Mouse (Mus musculus) midbrain, embryonic 10.5 days (tissue): ENCODE data around the gene Peli2. TPM values are rescaled to one million over a fixed set of nuclear protein-coding genes. Genes with fewer than 3 reads are reported as not detected.
"Not testable (repeated sequence)": the region's sequence is repeated elsewhere in the genome, so short reads cannot be mapped to it uniquely, and the experiment has no call there.

Experiments
- DNase-seq: peaks from one replicate; pipeline ENCODE4 v3.0.0-alpha.2; 2017; ENCODE audit warnings: low spot score
- H3K27ac ChIP-seq: fragments of 300-500 bp; sonication (generic); replicated peaks from 2 replicates; pipeline ENCODE4 v1.5.1; 2016; ENCODE audit warnings: mild to moderate bottlenecking
- H3K27me3 ChIP-seq: fragments of 300-500 bp; sonication (generic); 2 replicates; pipeline ENCODE4 v1.6.1; 2016; ENCODE audit warnings: low read depth, mild to moderate bottlenecking; ENCODE audit not compliant: poor library complexity, severe bottlenecking
- H3K36me3 ChIP-seq: fragments of 300-500 bp; sonication (generic); 2 replicates; pipeline ENCODE4 v1.6.1; 2016; ENCODE audit warnings: mild to moderate bottlenecking, moderate library complexity
- H3K4me1 ChIP-seq: fragments of 300-500 bp; sonication (generic); 2 replicates; pipeline ENCODE4 v1.6.1; 2016
- H3K4me3 ChIP-seq: fragments of 300-500 bp; sonication (generic); 2 replicates; pipeline ENCODE4 v1.5.1; 2016; ENCODE audit warnings: mild to moderate bottlenecking, moderate library complexity
- H3K9me3 ChIP-seq: fragments of 300-500 bp; sonication (generic); replicated peaks from 2 replicates; pipeline ENCODE4 v1.6.1; 2016; ENCODE audit warnings: mild to moderate bottlenecking
- WGBS: fragments of 180-500 bp; shearing (Covaris S2); methylation state at CpG from one replicate; pipeline ENCODE4 v1.1.7; 2016; 5-methylcytosine and 5-hydroxymethylcytosine counted together
- polyA plus RNA-seq: library from polyadenylated mRNA; unstranded; fragments of >200 nt; fragmentation: Nextera tagmentation; extraction: Ambion mirVana; gene quantifications from 2 replicates; pipeline ENCODE4 v1.2.1, GENCODE M21; 2016

Gene Peli2
- 11.9 and 12.6 TPM in 2 replicates for polyA plus RNA-seq

DNA sequence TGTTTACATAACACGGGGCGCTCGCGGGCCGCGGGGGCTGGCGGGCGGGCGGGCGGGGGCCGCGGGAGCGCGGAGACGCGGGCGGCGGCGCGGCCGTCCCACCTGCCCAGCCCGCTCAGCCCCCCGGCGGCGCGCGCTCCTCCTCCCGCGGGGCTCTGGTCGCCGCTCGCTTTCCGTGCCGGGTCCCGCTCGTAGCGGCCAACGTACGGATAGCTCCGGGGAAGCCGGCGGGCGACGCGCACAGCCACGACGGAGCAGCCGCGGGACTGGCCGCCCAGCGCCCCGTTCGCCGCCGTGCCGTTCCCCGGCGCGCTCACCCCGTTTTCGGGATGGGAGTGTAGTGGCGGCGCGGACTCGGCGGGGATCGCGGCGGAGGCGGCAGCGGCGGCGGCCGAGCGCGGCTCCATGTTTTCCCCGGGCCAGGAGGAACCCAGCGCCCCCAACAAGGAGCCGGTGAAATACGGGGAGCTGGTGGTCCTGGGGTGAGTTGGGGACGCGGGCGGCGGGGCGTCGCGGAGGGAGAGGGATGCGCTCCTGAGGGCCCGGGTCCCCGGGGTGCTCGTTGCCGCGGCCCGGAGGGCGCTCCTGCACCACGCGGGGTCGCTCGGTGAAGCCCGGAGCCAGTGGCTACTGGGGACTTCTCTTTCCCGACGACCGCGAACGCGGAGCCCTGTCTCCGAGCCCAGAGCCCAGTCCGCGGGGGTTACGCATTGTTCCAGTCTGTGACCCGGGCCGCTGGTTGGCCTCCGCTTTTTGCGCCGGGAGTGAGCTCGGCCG, at the start of gene Peli2:
TSS of gene Peli2 (plus strand) at position 72 of the 777 bp plus-strand sequence.
- Histone ChIP-seq H3K36me3 (no peaks in the 10 kb centered on the region), H3K4me3 (peak within 1 kb of the TSS; percentile 94), H3K27me3 (0 out of 2 replicates have a peak, but pooled peaks cover 4% of the 10 kb centered on the region), H3K27ac (peak within 1 kb of the TSS; percentile 98), H3K4me1 (peaks cover 69% of the 10 kb centered on the region), H3K9me3 (no peaks in the 10 kb centered on the region)
- WGBS, result 2% methylated on average over 105 of the region's 117 CpGs
- DNase-seq, result peak; percentile 83

DNA sequence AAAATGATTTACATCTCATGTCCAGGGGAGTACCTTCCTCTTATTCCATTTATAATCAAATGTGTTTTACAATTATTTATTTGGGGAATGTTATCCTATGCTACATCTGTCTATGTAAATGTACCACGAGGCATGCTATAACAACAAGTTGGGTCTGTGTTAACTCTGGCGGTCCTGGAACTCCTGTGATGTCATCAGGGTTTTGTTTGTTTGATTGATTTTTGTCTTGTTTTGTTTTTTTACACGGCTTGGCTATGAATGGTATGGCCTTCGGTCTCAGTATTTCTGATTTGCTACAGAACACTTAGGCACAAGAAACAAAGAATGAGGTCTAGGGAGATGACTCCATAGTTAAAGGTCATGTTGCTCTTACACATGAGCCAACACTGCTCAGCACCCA, 48.5 kb upstream of the Peli2 start:
- H3K27me3 ChIP-seq, result no peaks in the 10 kb centered on the region
- peak overlapping the region; percentile 92; the same call in 1 of the 2 replicates for H3K27ac ChIP-seq
- H3K4me1 ChIP-seq, result peaks cover 27% of the 10 kb centered on the region
- WGBS, result 86% methylated on average over 4 of the region's 4 CpGs
- no peaks in the 10 kb centered on the region for H3K9me3 ChIP-seq
- no peaks in the 10 kb centered on the region for H3K36me3 ChIP-seq
- DNase-seq, result no peak
- H3K4me3 ChIP-seq, result no peak overlapping the region

DNA sequence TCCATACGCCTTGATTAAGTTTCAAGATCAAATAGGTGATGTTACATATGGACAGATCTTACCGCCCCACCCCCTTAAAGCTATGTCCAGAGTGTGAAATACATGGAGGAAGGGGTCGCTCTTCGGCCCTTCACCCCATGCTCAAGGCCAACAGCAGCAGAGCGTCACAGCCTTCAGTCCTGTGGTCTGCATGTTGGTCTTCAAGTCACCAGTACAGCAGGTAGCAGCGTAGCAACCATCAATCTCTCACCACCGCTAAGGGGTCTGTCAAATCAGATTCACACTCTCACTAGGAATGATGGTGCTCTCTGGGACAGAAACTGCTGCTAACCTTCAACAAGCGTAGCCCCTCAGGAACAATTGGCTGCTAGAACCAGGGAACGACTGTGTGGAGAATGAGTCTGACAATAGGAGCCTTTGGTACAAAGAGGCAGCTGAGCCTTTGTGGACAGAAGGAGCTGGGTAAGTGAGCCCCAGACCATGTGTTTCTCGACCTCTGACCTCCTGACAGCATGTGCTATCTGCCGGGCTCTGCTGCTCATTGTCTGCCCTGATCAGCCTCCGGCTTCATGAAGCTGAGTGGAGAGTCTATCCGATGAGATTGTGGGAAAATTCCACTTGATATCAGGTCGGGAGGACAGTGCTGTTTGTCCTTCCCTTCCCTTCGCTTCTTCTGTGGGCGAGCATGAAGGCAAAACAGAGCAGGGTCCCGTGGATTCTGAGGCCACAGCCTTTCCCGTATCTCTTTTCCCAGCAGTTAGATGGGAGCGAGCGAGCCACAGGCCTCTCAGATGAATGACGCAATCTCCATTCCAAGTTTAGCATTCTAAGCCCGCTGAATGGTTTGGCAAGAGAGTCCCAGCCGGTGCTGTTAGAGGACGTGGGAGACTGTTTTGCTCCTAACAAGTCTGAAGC, 47.1 kb upstream of the Peli2 start:
- DNase-seq, result peak; percentile 91
- Histone ChIP-seq H3K27ac (peak overlapping the region; percentile 92), H3K27me3 (no peaks in the 10 kb centered on the region), H3K36me3 (no peaks in the 10 kb centered on the region), H3K4me3 (no peak overlapping the region; the same call in 1 of the 2 replicates), H3K9me3 (no peaks in the 10 kb centered on the region), H3K4me1 (peaks cover 27% of the 10 kb centered on the region)
- 32% methylated on average over 24 of the region's 24 CpGs for WGBS

DNA sequence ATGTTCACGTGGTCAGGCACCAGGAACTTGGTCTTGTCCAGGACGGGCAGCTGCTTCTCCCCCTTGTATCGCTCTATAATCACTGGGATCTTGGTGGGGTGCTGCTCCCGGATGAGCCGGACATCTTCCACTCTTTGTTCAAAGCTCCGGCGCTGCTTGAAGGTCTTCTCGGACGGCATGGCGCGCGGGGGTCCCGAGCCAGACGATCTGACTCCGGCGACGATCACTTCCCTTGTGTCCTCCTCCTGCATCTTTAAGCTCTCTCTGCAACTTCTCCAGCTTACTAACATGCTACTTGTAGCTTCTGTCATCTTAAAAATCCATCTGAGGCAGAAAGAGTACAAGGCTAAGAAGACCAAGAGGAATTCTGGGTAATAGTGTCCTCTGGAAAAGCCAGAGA, 41.0 kb upstream of the Peli2 start:
- not testable (repeated sequence) for H3K27ac ChIP-seq, H3K36me3 ChIP-seq, DNase-seq, H3K4me3 ChIP-seq, H3K27me3 ChIP-seq, H3K9me3 ChIP-seq
- 95% methylated on average over 17 of the region's 17 CpGs for WGBS
- H3K4me1 ChIP-seq, result peaks cover 14% of the 10 kb centered on the region

GRCm38 (mm10) chr14:48083836-48084812, 36.5 kb upstream of the Peli2 start:
- Histone ChIP-seq H3K9me3 (no peaks in the 10 kb centered on the region), H3K36me3 (no peaks in the 10 kb centered on the region), H3K4me1 (peaks cover 19% of the 10 kb centered on the region), H3K27me3 (no peaks in the 10 kb centered on the region), H3K27ac (0 out of 2 replicates have a peak overlapping the region, but pooled peaks have one; percentile 6), H3K4me3 (no peak overlapping the region)
- peak; percentile 16 for DNase-seq
- WGBS, result 39% methylated on average over 14 of the region's 14 CpGs

- 68% methylated on average over 7 of the region's 7 CpGs for WGBS
- DNase-seq, result no peak
- no peaks in the 10 kb centered on the region for H3K9me3 ChIP-seq
- no peaks in the 10 kb centered on the region for H3K36me3 ChIP-seq
- H3K27ac ChIP-seq, result 0 out of 2 replicates have a peak overlapping the region, but pooled peaks have one; percentile 1
- H3K4me1 ChIP-seq, result peaks cover 22% of the 10 kb centered on the region
- no peaks in the 10 kb centered on the region for H3K27me3 ChIP-seq
- H3K4me3 ChIP-seq, result no peak overlapping the region
Observed at GRCm38 (mm10) chr14:48086682-48087297, 33.8 kb upstream of the Peli2 start.

DNA sequence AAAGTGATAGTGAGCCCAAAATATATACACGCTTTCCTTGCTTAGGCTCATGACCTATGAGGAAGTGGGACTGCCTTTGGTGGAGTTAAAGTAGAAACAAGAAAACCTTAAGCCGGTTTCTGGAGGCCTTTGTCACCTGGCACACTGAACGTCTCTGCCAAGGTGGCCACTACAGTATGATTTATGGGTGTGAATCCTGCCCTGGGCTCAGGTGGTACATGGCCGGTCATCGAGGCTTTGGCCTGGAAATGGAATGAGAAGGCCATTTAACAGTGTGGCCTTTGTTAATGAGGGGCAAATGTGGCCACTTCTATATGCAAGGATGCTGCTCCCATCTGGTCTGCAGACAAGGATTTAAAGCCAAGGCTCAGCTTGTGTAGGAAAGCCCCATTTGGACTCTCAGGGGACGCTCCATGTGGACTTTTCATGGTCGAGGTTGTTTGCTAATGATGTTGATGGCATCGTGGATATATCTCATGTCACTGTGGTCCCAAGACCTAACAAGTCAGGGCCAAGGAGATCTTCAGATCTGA, 33.3 kb upstream of the Peli2 start:
- Histone ChIP-seq H3K27ac (0 out of 2 replicates have a peak overlapping the region, but pooled peaks have one; percentile 1), H3K4me3 (no peak overlapping the region), H3K36me3 (no peaks in the 10 kb centered on the region), H3K27me3 (no peaks in the 10 kb centered on the region), H3K9me3 (no peaks in the 10 kb centered on the region), H3K4me1 (peaks cover 22% of the 10 kb centered on the region)
- DNase-seq, result no peak
- WGBS, result 84% methylated on average over 8 of the region's 8 CpGs

GRCm38 (mm10) chr14:48090465-48090864, 30.2 kb upstream of the Peli2 start:
- no peak overlapping the region for H3K27ac ChIP-seq
- no peak overlapping the region for H3K4me3 ChIP-seq
- H3K27me3 ChIP-seq, result no peaks in the 10 kb centered on the region
- peaks cover 8% of the 10 kb centered on the region for H3K4me1 ChIP-seq
- DNase-seq, result no peak
- no peaks in the 10 kb centered on the region for H3K36me3 ChIP-seq
- no peaks in the 10 kb centered on the region for H3K9me3 ChIP-seq
- WGBS, result 78% methylated on average over 4 of the region's 4 CpGs

GRCm38 (mm10) chr14:48091160-48091559, 29.5 kb upstream of the Peli2 start:
- Histone ChIP-seq H3K4me3 (no peak overlapping the region), H3K27ac (no peak overlapping the region), H3K36me3 (no peaks in the 10 kb centered on the region), H3K27me3 (no peaks in the 10 kb centered on the region), H3K9me3 (no peaks in the 10 kb centered on the region), H3K4me1 (peaks cover 8% of the 10 kb centered on the region)
- 91% methylated on average over 8 of the region's 8 CpGs for WGBS
- no peak for DNase-seq

DNA sequence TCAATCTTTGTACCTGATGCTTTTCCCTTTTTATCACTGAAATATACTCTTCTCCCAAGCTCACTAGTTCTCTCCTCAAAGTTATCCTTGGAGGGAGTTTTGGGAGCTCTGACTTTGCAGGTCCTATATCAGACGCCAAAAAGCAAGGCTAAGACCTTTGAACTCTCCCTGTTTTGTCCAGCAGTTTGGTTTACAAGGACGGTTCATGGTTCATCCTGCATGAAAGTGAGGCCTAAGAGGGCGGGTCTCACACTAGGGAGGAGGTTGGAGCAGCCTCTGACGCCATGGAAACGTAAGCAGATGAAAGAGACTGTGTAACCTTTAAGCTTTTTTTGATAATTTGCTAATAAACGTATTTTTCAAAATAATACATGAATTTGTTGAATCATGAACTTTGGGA, 22.4 kb upstream of the Peli2 start:
- H3K4me3 ChIP-seq, result no peak overlapping the region
- DNase-seq, result no peak
- no peak overlapping the region for H3K27ac ChIP-seq
- no peaks in the 10 kb centered on the region for H3K9me3 ChIP-seq
- peaks cover 17% of the 10 kb centered on the region; the same call in 1 of the 2 replicates for H3K4me1 ChIP-seq
- 46% methylated on average over 6 of the region's 6 CpGs for WGBS
- no peaks in the 10 kb centered on the region for H3K27me3 ChIP-seq
- no peaks in the 10 kb centered on the region for H3K36me3 ChIP-seq

DNA sequence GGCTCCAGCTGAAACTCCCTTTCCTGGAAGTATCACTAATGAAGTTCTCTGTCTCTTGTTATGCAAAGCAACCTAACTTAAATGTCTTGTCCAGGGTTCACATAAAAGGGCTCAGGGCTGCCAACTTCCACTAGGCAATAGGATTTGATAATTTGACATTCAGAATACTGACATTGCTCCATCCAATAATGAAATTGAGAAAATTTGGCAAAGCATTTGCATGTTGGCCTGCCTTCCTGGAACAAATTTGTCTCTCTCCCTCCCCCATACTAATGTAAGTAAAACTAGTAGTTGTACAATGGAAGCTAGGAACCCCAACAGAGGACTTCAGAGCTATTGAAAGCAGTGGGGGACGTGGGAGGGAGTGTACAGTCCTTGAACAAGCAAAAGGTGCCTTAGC, 21.3 kb upstream of the Peli2 start:
- Histone ChIP-seq H3K36me3 (no peaks in the 10 kb centered on the region), H3K4me3 (no peak overlapping the region), H3K9me3 (no peaks in the 10 kb centered on the region), H3K4me1 (peaks cover 17% of the 10 kb centered on the region; the same call in 1 of the 2 replicates), H3K27me3 (no peaks in the 10 kb centered on the region), H3K27ac (no peak overlapping the region)
- 59% methylated on average over 1 of the region's 1 CpGs for WGBS
- no peak for DNase-seq
